18 mouse cellular contexts compared by ENCODE assay signal in genomic region chr1:171532830-171533229, GRCm38 (mm10). TPM values are rescaled to one million over a fixed set of nuclear protein-coding genes. Genes with fewer than 3 reads are reported as not detected.
DNase-seq lines count a peak whose midpoint lies in the region; ATAC-seq and TF ChIP-seq lines count a peak whose summit lies in the region.
"Had no signal": no experiment of that assay in that cellular context is flagged by ENCODE, and none has a peak within 500 bp of the region (broad histone marks: within the 10 kb centered on the region; RNA-seq: fewer than 3 reads in every experiment).

No protein-coding gene starts in this region.

- TF ChIP-seq EP300 in CH12.LX (IDR thresholded peaks at IDR 0.05; ENCODE audit: low read length), result no peak

- no peak for ATAC-seq in liver, embryonic 11.5 days (replicated peaks; ENCODE audit: low FRiP score)
- ATAC-seq in megakaryocyte-erythroid progenitor cell, adult 5-6 weeks (replicated peaks; ENCODE audit: low FRiP score, low TSS enrichment, poor library complexity, severe bottlenecking), result peak; percentile 41; the same call in 1 of the 2 replicates
- no peak for ATAC-seq in frontal cortex, adult (ENCODE audit: low TSS enrichment)

- TF ChIP-seq POLR2A in liver, adult 2 months (IDR thresholded peaks at IDR 0.05; ENCODE audit: extremely low read depth, insufficient read depth, low read length), result no peak
- TF ChIP-seq POLR2A in CH12.LX (IDR thresholded peaks at IDR 0.05; ENCODE audit: low read depth, low read length), result no peak

- no peak overlapping the region for H3K4me2 ChIP-seq in liver, embryonic 11.5 days
- H3K4me2 ChIP-seq in CH12.LX (ENCODE audit: insufficient read depth, low read depth, poor library complexity, severe bottlenecking), result no peak overlapping the region

- in situ Hi-C loops in CH12.LX (cut with MboI; ENCODE audit: low pct_ligation_motif_present, low pct_unique_long_range_greater_than_20kb, low sequenced_read_pairs), result no loop called here

- no peaks in the 10 kb centered on the region for H3K36me3 ChIP-seq in liver, adult 2 months (ENCODE audit: control insufficient read depth, insufficient read depth, low read length)
- H3K36me3 ChIP-seq in liver, embryonic 11.5 days (ENCODE audit: control insufficient read depth, insufficient read depth, low read length), result no peaks in the 10 kb centered on the region
- H3K36me3 ChIP-seq in CH12.LX (replicated peaks in 1 of 2; ENCODE audit: control insufficient read depth in 1 of 2, insufficient read depth in 1 of 2, low read length in 1 of 2), result no peaks in the 10 kb centered on the region
- H3K36me3 ChIP-seq: embryonic facial prominence, embryonic 10.5 days; midbrain, embryonic 10.5 days had no signal

- no peak overlapping the region for H3K4me3 ChIP-seq in liver, adult 2 months (ENCODE audit: insufficient read depth, low read depth, low read length)
- H3K4me3 ChIP-seq in liver, embryonic 11.5 days (ENCODE audit: low read depth, low read length), result no peak overlapping the region
- no peak overlapping the region for H3K4me3 ChIP-seq in CH12.LX (replicated peaks in 1 of 3; ENCODE audit: low read depth in 2 of 3, low read length in 2 of 3, poor library complexity in 1 of 3)
- H3K4me3 ChIP-seq: embryonic facial prominence, embryonic 10.5 days; midbrain, embryonic 10.5 days had no signal

- DNase-seq in liver, adult 2 months (ENCODE audit: extremely low read depth, low read depth, low spot score), result peak; percentile 32
- no peak for DNase-seq in liver, embryonic 11.5 days (ENCODE audit: low spot score)
- DNase-seq in 416B (ENCODE audit: low read depth) (peak; percentile 58), CH12.LX (ENCODE audit: extremely low read depth) (peak; percentile 41)
- DNase-seq in gastrocnemius, postnatal 14 days, result no peak
- DNase-seq: adrenal gland, postnatal 10 days; cerebellum, postnatal 10 days; heart, postnatal 10 days; kidney, postnatal 25 days; left cerebral cortex, postnatal 4 days; lung, adult 18-20 months had no signal

- peak; percentile 34 for TF ChIP-seq RAD21 in CH12.LX (IDR thresholded peaks at IDR 0.05; ENCODE audit: low read depth, low read length)

- peak; percentile 62 for TF ChIP-seq CTCF in liver, adult 2 months (IDR thresholded peaks at IDR 0.05; ENCODE audit: low read depth, low read length)
- TF ChIP-seq CTCF in CH12.LX (conservative IDR thresholded peaks at IDR 0.05 in 1 of 2, IDR thresholded peaks at IDR 0.05 in 1 of 2; ENCODE audit: low read depth in 2 of 2, low read length in 2 of 2), result peak; percentile 13 to 89; a peak in 2 of 4 replicates

- H3K27me3 ChIP-seq in liver, adult 2 months (ENCODE audit: control insufficient read depth, insufficient read depth, low read length), result no peaks in the 10 kb centered on the region
- H3K27me3 ChIP-seq in liver, embryonic 11.5 days (replicated peaks; ENCODE audit: control insufficient read depth, insufficient read depth, low read length), result no peaks in the 10 kb centered on the region
- H3K27me3 ChIP-seq in CH12.LX (replicated peaks), result no peaks in the 10 kb centered on the region

- no peak overlapping the region for H3K9ac ChIP-seq in liver, adult 2 months (ENCODE audit: low read depth, low read length)
- H3K9ac ChIP-seq in liver, embryonic 11.5 days (ENCODE audit: low read depth, low read length), result no peak overlapping the region
- H3K9ac ChIP-seq in CH12.LX (ENCODE audit: insufficient read depth, low read depth), result no peak overlapping the region

- no peaks in the 10 kb centered on the region for H3K9me3 ChIP-seq in liver, embryonic 11.5 days (ENCODE audit: control insufficient read depth, low read length)
- H3K9me3 ChIP-seq in CH12.LX (replicated peaks; ENCODE audit: low read length), result no peaks in the 10 kb centered on the region
- H3K9me3 ChIP-seq: embryonic facial prominence, embryonic 10.5 days; midbrain, embryonic 10.5 days had no signal

- dilution Hi-C loops in CH12.LX (cut with MboI; ENCODE audit: extremely low pct_ligation_motif_present, extremely low pct_unique_long_range_greater_than_20kb, low sequenced_read_pairs), result no loop called here

- intact Hi-C loops in gastrocnemius, postnatal 14 days (cut with DNase I; ENCODE audit: low total_unique reads), result no loop called here

- H3K79me2 ChIP-seq in liver, adult 2 months (ENCODE audit: control insufficient read depth, insufficient read depth, low read length), result no peaks in the 10 kb centered on the region
- no peaks in the 10 kb centered on the region for H3K79me2 ChIP-seq in CH12.LX (replicated peaks; ENCODE audit: control insufficient read depth, extremely low read depth, insufficient read depth, poor library complexity, severe bottlenecking)

- no peaks in the 10 kb centered on the region for H3K4me1 ChIP-seq in liver, adult 2 months (ENCODE audit: control insufficient read depth, insufficient read depth, low read length)
- H3K4me1 ChIP-seq in liver, embryonic 11.5 days (replicated peaks; ENCODE audit: control insufficient read depth, insufficient read depth, low read length), result no peaks in the 10 kb centered on the region
- H3K4me1 ChIP-seq in CH12.LX (ENCODE audit: control insufficient read depth in 1 of 2, insufficient read depth in 2 of 2), result no peaks in the 10 kb centered on the region
- H3K4me1 ChIP-seq: embryonic facial prominence, embryonic 10.5 days; midbrain, embryonic 10.5 days had no signal

- H3K27ac ChIP-seq in liver, adult 2 months (replicated peaks; ENCODE audit: insufficient read depth, low read depth, low read length), result no peak overlapping the region
- no peak overlapping the region for H3K27ac ChIP-seq in liver, embryonic 11.5 days (ENCODE audit: low read depth, low read length)
- no peak overlapping the region for H3K27ac ChIP-seq in CH12.LX (ENCODE audit: insufficient read depth, low read depth)
- H3K27ac ChIP-seq: embryonic facial prominence, embryonic 10.5 days; midbrain, embryonic 10.5 days had no signal

- 62% methylated on average over 2 of the region's 2 CpGs for WGBS in liver, adult 2 months
- 48% methylated on average over 2 of the region's 2 CpGs for WGBS in liver, embryonic 11.5 days

TF ChIP-seq in CH12.LX, 34 proteins besides CTCF, POLR2A, EP300 and RAD21 (continues in another document):
- TF ChIP-seq TBP (conservative IDR thresholded peaks at IDR 0.05; ENCODE audit: low read depth, low read length) (no peak), JUN (IDR thresholded peaks at IDR 0.05; ENCODE audit: insufficient read depth, low read depth, low read length) (no peak), JUND (conservative IDR thresholded peaks at IDR 0.05; ENCODE audit: low read depth, low read length) (no peak), RCOR1 (conservative IDR thresholded peaks at IDR 0.05; ENCODE audit: low read depth, low read length) (no peak), ZNF384 (IDR thresholded peaks at IDR 0.05; ENCODE audit: low read depth, low read length) (no peak), MAX (IDR thresholded peaks at IDR 0.05; ENCODE audit: low read length) (0 out of 2 replicates have a peak, but pooled peaks have one; percentile 19), ETS1 (conservative IDR thresholded peaks at IDR 0.05; ENCODE audit: low read depth, low read length) (no peak), TCF12 (IDR thresholded peaks at IDR 0.05; ENCODE audit: low read depth, low read length) (no peak), ZC3H11A (IDR thresholded peaks at IDR 0.05; ENCODE audit: low read depth, low read length) (no peak), SMC3 (IDR thresholded peaks at IDR 0.05; ENCODE audit: low read depth, low read length) (peak; percentile 62), MEF2A (IDR thresholded peaks at IDR 0.05; ENCODE audit: borderline replicate concordance, low read depth, low read length) (no peak), ZKSCAN1 (IDR thresholded peaks at IDR 0.05; ENCODE audit: borderline replicate concordance, low read depth, low read length) (no peak), POLR2AphosphoS2 (IDR thresholded peaks at IDR 0.05; ENCODE audit: low read depth, low read length) (no peak), CHD2 (IDR thresholded peaks at IDR 0.05; ENCODE audit: low read length) (no peak), PAX5 (IDR thresholded peaks at IDR 0.05; ENCODE audit: low read length) (no peak), E2F4 (IDR thresholded peaks at IDR 0.05; ENCODE audit: insufficient replicate concordance, low read depth, low read length) (no peak), MAFK (IDR thresholded peaks at IDR 0.05; ENCODE audit: insufficient replicate concordance, low read length) (no peak), NELFE (IDR thresholded peaks at IDR 0.05; ENCODE audit: low read depth, low read length) (peak; percentile 25; the same call in 1 of the 2 replicates)

RNA-seq across cellular contexts. Expression of gene Itln1, which starts 2.3 kb away (rescaled TPM):
- not detected in 2 replicates for total RNA-seq in liver, adult 2 months (2014; rRNA removed)
- not detected in 2 replicates for polyA plus RNA-seq in liver, adult 2 months (2012; rRNA removed)
- polyA plus RNA-seq in liver, embryonic 11.5 days (2014; fragmentation: Nextera tagmentation; extraction: Ambion mirVana), result not detected in 2 replicates
- total RNA-seq in CH12.LX (2012; rRNA removed) (not detected in 2 replicates), CH12.LX (2014; rRNA removed) (not detected in 2 replicates)
- not detected in 2 replicates for polyA plus RNA-seq in CH12.LX (2012; ENCODE audit: insufficient read length, low read depth)
- total RNA-seq in megakaryocyte-erythroid progenitor cell, adult 5-6 weeks (2014; fragmentation: Nextera tagmentation), result not detected in 2 replicates
- not detected in 2 replicates for total RNA-seq in megakaryocyte-erythroid progenitor cell, adult 5-6 weeks (2017)
- not detected for total RNA-seq in gastrocnemius, postnatal 14 days (2021)
- total RNA-seq: adrenal gland, postnatal 10 days; heart, postnatal 10 days; layer of hippocampus, postnatal 14 days; left cerebral cortex, postnatal 4 days had no signal
- polyA plus RNA-seq: embryonic facial prominence, embryonic 10.5 days; frontal cortex, adult 2 months; intestine, embryonic 14.5 days; midbrain, embryonic 10.5 days had no signal

RNA-seq across cellular contexts. Expression of gene Cd244a, which starts 26.2 kb away (rescaled TPM):
- 0.40 and 0.46 TPM in 2 replicates for total RNA-seq in liver, adult 2 months (2014; rRNA removed)
- 0.17 TPM in 1 of 2 replicates, not detected in the other for polyA plus RNA-seq in liver, adult 2 months (2012; rRNA removed)
- 0.63 and 0.82 TPM in 2 replicates for polyA plus RNA-seq in liver, embryonic 11.5 days (2014; fragmentation: Nextera tagmentation; extraction: Ambion mirVana)
- total RNA-seq in CH12.LX (2012; rRNA removed), result 0.21 and 0.34 TPM in 2 replicates
- total RNA-seq in CH12.LX (2014; rRNA removed), result 0.45 and 0.64 TPM in 2 replicates
- 0.41 and 0.74 TPM in 2 replicates for polyA plus RNA-seq in CH12.LX (2012; ENCODE audit: insufficient read length, low read depth)
- total RNA-seq in megakaryocyte-erythroid progenitor cell, adult 5-6 weeks (2014; fragmentation: Nextera tagmentation), result 1.8 and 3.9 TPM in 2 replicates
- 1.7 and 2.4 TPM in 2 replicates for total RNA-seq in megakaryocyte-erythroid progenitor cell, adult 5-6 weeks (2017)
- total RNA-seq in gastrocnemius, postnatal 14 days (2021), result not detected
- total RNA-seq: layer of hippocampus, postnatal 14 days had no signal
- polyA plus RNA-seq: embryonic facial prominence, embryonic 10.5 days; midbrain, embryonic 10.5 days had no signal

RNA-seq across cellular contexts. Expression of gene Alyref2, which starts 29.6 kb away (rescaled TPM):
- 3.4 and 5.5 TPM in 2 replicates for total RNA-seq in liver, adult 2 months (2014; rRNA removed)
- 3.2 and 4.6 TPM in 2 replicates for polyA plus RNA-seq in liver, adult 2 months (2012; rRNA removed)
- polyA plus RNA-seq in liver, embryonic 11.5 days (2014; fragmentation: Nextera tagmentation; extraction: Ambion mirVana), result 7.8 and 8.3 TPM in 2 replicates
- total RNA-seq in CH12.LX (2012; rRNA removed) (5.4 and 5.9 TPM in 2 replicates), CH12.LX (2014; rRNA removed) (4.2 and 4.6 TPM in 2 replicates)
- polyA plus RNA-seq in CH12.LX (2012; ENCODE audit: insufficient read length, low read depth), result 4.9 and 5.3 TPM in 2 replicates
- total RNA-seq in megakaryocyte-erythroid progenitor cell, adult 5-6 weeks (2014; fragmentation: Nextera tagmentation), result 5.5 and 10.9 TPM in 2 replicates
- 3.5 and 5.3 TPM in 2 replicates for total RNA-seq in megakaryocyte-erythroid progenitor cell, adult 5-6 weeks (2017)
- total RNA-seq in gastrocnemius, postnatal 14 days (2021), result 1 to 10 TPM; 2.1 to 2.5 TPM

Comparison
In these comparisons a context has a peak if more than half of its experiments do, and no peak if none do; other contexts are left out.
1. DNase-seq: peak in liver, adult 2 months (single experiment), 416B (single experiment) and CH12.LX (single experiment); none in liver, embryonic 11.5 days (single experiment) and gastrocnemius, postnatal 14 days (single experiment).